Mouse (Mus musculus): ENCODE measurements around the gene Srrm1. TPM values are rescaled to one million over a fixed set of nuclear protein-coding genes. Genes with fewer than 3 reads are reported as not detected.

Gene Srrm1
- polyA plus RNA-seq (2012; rRNA removed) = 151 and 160 TPM in 2 replicates

DNA sequence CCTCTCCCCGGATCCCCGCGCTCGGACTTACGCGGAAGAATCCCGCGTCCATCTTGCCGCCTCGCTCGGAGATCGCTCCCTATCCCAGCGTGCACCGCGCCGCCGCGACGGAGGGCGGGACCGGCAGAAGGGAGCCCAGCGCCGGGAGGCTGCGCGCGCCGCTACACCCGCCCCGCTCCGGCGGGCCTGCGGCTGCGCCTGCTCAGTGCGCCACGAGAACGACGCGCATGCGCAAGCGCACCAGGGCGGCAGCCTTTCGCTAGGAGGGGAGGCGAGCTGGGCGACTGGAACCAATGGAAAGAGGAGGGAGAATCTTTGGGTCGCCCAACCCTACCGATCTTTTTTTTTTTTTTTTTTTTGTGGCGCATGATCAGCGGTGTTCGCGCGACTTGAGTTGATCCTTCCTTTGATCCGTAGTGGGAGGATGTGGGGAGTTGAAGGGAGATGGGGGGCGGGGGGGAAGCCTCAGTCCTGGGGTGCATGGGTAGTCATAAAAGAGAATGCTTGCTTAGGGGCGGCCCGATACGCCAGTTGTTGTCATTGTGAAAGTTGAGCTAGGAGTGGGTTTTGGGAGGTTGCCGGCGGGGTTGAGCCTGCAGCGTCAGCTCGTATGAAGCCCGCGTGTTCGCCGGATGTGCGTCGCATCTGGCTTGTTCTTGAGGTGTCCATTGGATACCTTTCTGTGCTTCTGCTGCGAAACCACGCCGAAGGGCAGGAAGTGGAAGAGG, at the start of gene Srrm1:
Srrm1 (minus strand) TSS at position 256 of the 728 bp plus-strand sequence.
- DNase-seq (ENCODE audit: extremely low spot score in 1 of 2, low spot score in 1 of 2) = peak; percentile 96 to 98

- no peak for DNase-seq (ENCODE audit: extremely low spot score in 1 of 2, low spot score in 1 of 2)
Measured at GRCm38 (mm10) chr4:135401881-135402280, 48.8 kb upstream of the Srrm1 start.

DNA sequence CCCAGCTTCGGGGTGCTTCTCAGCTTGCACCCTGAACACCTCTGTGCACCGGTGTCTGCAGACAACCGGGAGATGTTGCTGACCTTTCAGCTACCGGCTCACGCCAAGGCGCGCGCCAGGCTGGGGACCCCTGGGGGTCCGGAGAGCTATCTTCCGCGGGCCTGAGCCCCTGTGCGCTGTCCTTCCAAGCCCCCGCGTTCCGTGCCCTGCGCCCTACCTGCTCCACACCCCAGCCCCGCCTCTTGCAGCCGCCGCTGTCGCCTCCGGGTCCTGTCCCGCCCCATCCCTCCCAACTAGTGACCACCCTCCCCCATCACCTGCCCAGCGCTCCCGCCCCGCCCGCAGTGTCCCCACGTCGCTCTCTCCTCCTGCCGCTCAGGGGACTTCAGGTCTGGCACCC, 44.9 kb upstream of the Srrm1 start, which contains the start of gene Ncmap:
Ncmap (minus strand) TSS at position 237 of the 400 bp plus-strand sequence.
- no peak for DNase-seq (ENCODE audit: extremely low spot score in 1 of 2, low spot score in 1 of 2)

DNA sequence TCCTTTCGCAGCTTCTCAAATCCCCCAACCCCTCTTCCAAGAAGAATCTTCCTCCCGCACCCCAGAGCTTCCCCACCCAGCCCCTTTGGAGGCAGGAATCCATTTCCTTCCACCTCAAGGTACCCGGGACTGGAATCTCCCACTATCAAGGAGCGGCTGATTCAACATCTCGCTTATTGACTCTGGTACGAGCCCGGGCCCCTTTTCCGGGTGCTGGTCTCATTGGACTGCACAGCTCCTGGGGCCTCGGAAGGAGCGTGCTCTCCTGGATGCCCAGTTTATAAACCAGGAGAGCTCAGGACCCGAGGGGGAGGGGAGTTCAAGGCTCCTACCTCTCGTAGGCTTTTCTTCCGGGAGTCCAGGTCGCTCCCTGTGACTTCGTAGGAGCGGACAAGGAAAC, 44.4 kb upstream of the Srrm1 start:
- DNase-seq (ENCODE audit: extremely low spot score in 1 of 2, low spot score in 1 of 2) = no peak

DNA sequence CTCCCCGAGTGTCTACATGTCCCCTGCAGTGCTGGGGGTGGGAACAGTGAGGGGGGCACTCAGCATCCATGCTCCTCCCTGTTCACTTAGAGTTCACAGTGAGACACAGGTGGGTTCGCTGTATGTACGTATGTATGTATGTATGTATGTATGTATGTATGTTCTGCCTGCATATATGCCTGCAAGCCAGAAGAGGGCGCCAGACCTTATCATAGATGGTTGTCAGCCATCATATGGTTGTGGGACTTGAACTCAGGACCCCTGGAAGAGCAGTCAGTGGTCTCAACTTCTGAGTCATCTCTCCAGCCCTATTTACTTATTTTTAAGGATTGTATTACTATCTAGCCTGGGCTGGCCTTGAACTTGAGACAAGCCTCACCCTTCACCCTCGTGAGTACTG, 43.2 kb upstream of the Srrm1 start:
- no peak for DNase-seq (ENCODE audit: extremely low spot score in 1 of 2, low spot score in 1 of 2)

DNA sequence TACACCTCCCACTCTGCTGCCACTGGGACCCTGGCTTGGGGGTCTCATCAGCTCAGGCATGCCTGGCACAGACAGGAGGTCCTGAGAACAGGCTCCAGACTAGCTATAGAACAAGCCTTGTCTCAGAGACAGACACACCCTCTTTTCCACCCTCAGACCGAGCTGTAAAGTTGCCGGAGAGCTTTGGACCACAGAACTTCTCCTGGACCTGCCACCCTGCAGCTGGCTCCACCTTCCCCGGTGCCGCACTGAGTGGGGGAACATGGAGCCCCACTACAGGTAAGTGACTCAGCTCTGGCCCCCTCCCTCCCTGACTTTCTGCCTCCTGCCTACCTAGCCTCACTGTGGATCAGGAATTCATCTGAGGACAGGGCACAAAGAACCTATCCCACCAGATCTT, 42.3 kb upstream of the Srrm1 start:
- DNase-seq (ENCODE audit: extremely low spot score in 1 of 2, low spot score in 1 of 2) = no peak

DNA sequence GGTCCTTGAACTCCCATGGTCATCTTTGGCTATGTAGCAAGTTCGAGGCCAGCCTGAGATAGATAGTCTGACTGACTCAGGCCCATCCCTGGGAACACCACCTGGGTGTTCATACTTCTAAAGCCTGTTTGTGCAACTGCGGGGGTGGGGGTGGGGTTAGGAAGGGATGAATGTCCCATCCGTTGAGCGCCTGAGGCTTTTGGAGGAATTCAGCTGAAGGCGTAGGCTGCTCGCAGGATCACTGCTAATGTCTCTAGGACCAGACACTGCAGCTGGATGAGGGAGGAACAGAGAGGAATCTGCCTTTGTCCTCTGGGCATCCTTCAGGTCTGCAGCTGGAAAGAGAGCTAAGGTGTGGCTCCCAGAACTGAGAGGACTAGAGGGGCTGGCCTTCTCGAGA, 41.5 kb upstream of the Srrm1 start:
- no peak for DNase-seq (ENCODE audit: extremely low spot score in 1 of 2, low spot score in 1 of 2)

DNA sequence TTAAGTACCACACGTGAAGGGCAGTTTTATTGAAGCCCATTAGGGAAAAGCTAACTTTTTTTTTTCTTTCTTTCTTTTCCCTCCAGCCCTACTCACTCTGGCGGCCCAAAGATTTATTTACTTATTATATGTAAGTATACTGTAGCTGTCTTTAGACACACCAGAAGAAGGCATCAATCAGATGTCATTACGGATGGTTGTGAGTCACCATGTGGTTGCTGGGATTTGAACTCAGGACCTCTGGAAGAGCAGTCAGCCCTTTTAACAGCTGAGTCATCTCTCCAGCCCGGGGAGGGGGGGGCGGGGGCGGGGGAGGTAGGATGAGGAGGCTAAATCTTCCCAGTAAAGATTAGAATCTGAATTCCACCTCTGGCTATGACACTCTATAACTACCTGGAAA, 40.3 kb upstream of the Srrm1 start:
- DNase-seq (ENCODE audit: extremely low spot score in 1 of 2, low spot score in 1 of 2) = no peak

- DNase-seq (ENCODE audit: extremely low spot score in 1 of 2, low spot score in 1 of 2) = no peak
Measured at GRCm38 (mm10) chr4:135392801-135393200, 39.7 kb upstream of the Srrm1 start.

DNA sequence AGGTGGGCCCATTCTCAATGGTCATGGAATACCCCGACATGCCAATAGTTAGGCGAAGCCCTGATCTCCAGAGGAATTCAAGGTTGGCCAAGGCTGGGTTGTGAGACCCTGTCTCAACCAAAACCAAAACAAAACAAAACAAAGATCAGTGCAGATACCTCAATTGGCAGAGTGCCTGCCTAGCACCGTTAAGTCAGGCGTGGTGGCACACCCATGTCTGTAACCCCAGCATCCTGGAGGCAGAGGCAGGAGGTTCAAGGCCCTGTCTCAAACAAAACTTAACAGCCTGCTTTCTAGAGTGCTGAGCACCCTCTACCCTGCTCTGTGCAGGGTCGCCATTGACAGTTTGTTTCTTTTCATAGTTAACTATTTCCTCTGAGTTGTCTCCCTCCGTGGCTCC, 37.9 kb upstream of the Srrm1 start:
- DNase-seq (ENCODE audit: extremely low spot score in 1 of 2, low spot score in 1 of 2) = no peak

- no peak for DNase-seq (ENCODE audit: extremely low spot score in 1 of 2, low spot score in 1 of 2)
Measured at GRCm38 (mm10) chr4:135385614-135386013, 32.5 kb upstream of the Srrm1 start.

DNA sequence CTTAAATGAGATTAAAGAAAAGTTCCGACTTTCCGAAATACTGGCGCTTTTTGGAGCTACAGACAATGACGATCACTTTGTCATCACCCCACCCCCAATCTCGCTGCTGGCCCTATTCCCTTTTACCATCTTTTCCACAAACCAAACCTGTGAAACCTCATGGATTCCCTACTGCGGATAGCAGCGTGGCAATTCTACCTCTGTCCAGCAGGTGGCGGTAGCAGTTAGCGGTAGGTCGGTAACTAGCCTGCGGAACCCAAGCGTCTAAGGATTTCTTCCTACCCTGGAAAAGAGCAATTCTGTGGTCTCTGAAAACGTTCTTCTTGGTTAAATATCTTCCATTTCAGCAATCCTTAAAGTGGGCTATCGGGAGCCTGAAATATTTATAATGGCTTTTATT, 29.2 kb upstream of the Srrm1 start:
- DNase-seq (ENCODE audit: extremely low spot score in 1 of 2, low spot score in 1 of 2) = peak; percentile 19 to 83

DNA sequence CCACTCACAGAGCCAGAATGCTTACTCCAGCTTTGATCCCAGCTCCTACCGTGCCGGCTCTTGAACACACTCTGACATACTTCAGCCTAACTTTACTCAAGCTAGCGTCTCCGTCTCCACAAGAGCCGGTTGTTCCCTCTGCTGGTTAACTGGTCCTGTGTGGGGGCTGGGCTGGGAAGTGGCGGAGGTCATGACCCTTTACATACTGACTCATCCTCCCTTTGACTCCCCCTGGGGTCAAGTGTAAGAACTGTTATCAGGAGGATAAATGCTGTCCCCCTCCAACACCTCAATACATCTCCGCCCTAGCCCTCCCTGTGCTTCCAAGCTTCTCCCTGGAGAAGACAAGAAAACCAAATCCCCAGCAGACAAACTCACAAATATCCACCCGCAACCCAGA, 28.2 kb upstream of the Srrm1 start:
- no peak for DNase-seq (ENCODE audit: extremely low spot score in 1 of 2, low spot score in 1 of 2)

DNA sequence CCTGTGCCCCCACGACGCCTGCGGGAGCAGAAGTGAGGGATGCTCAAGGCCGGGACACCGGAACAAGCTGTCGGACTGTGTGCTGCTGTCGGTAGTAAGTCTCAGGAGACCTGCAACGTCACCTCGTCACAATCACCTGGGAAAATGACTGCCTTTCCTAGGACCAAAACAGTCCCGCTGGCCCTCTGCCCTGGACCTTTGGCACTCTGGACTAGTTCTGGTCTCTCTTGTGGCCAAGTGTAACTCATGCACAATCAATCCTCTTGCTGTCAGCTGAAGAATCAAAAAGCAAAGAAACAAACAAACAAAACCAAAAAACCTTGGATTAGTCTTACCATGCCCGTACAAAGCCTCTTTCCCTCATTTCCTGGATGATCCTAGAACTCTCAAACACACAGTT, 24.1 kb upstream of the Srrm1 start:
- DNase-seq (ENCODE audit: extremely low spot score in 1 of 2, low spot score in 1 of 2) = no peak

- DNase-seq (ENCODE audit: extremely low spot score in 1 of 2, low spot score in 1 of 2) = no peak
Measured at GRCm38 (mm10) chr4:135375444-135375843, 22.3 kb upstream of the Srrm1 start.

GRCm38 (mm10) chr4:135373299-135373698, 20.2 kb upstream of the Srrm1 start:
- DNase-seq (ENCODE audit: extremely low spot score in 1 of 2, low spot score in 1 of 2) = no peak

DNA sequence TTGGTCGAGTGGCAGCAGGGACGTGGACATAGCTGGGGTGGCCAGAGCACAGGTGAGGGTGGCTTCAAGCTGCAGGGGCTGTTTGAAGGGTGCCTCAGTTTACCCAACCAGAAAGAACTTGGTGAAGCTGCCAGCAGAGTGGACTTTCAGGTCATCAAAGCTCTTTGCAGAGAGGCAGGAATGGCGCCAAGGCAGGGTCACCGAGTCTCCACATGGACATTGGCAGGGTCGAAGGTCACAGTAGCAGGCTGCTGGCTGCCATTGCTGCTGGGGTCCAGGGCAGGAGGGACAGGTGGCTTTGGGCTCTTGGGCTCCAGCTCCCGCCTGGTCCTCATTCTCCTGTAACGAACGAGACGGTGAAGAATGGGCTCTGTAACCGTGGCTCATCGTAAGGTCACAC, 17.3 kb upstream of the Srrm1 start:
- no peak for DNase-seq (ENCODE audit: extremely low spot score in 1 of 2, low spot score in 1 of 2)

- no peak for DNase-seq (ENCODE audit: extremely low spot score in 1 of 2, low spot score in 1 of 2)
Measured at GRCm38 (mm10) chr4:135362828-135363227, 9.7 kb upstream of the Srrm1 start.

GRCm38 (mm10) chr4:135361722-135362121, 8.6 kb upstream of the Srrm1 start:
- no peak for DNase-seq (ENCODE audit: extremely low spot score in 1 of 2, low spot score in 1 of 2)

- DNase-seq (ENCODE audit: extremely low spot score in 1 of 2, low spot score in 1 of 2) = peak in 1 of 2 experiments; percentile 54
Measured at GRCm38 (mm10) chr4:135358736-135359135, 5.6 kb upstream of the Srrm1 start.

- DNase-seq (ENCODE audit: extremely low spot score in 1 of 2, low spot score in 1 of 2) = no peak
Measured at GRCm38 (mm10) chr4:135357221-135357920, 4.2 kb upstream of the Srrm1 start.

- DNase-seq (ENCODE audit: extremely low spot score in 1 of 2, low spot score in 1 of 2) = no peak
Measured at GRCm38 (mm10) chr4:135355886-135356550, 2.9 kb upstream of the Srrm1 start.
